Mouse (Mus musculus) neural tube, embryonic 11.5 days (tissue): ENCODE measurements around the gene Ddit4. TPM values are rescaled to one million over a fixed set of nuclear protein-coding genes. Genes with fewer than 3 reads are reported as not detected.

ENCODE experiments used
- ATAC-seq: fragments of 200-750 bp; cut with Nextera tagmentation; 2 replicates; pipeline ENCODE4 v1.8.0; 2017; ENCODE audit warnings: moderate number of reproducible peaks, mild to moderate bottlenecking, moderate TSS enrichment, moderate library complexity; ENCODE audit not compliant: insufficient read depth, low FRiP score, low TSS enrichment
- DNase-seq: peaks from one replicate; pipeline ENCODE4 v3.0.0-alpha.2; 2015; ENCODE audit warnings: low spot score
- H3K27ac ChIP-seq: fragments of 300-500 bp; sonication (generic); 2 replicates; pipeline ENCODE4 v1.5.1; 2014; ENCODE audit warnings: low read depth, mild to moderate bottlenecking, low read length
- H3K27me3 ChIP-seq: fragments of 300-500 bp; sonication (generic); 2 replicates; pipeline ENCODE4 v1.6.1; 2014; ENCODE audit warnings: mild to moderate bottlenecking, low read length, mixed read lengths; ENCODE audit not compliant: control insufficient read depth, insufficient read depth
- H3K36me3 ChIP-seq: fragments of 300-500 bp; sonication (generic); 2 replicates; pipeline ENCODE4 v1.6.1; 2014; ENCODE audit warnings: mild to moderate bottlenecking, low read length, moderate library complexity, mixed read lengths; ENCODE audit not compliant: control insufficient read depth, insufficient read depth
- H3K4me1 ChIP-seq: fragments of 300-500 bp; sonication (generic); 2 replicates; pipeline ENCODE4 v1.6.1; 2014; ENCODE audit warnings: low read length, mixed read lengths; ENCODE audit not compliant: control insufficient read depth, insufficient read depth
- H3K4me2 ChIP-seq: fragments of 300-500 bp; sonication (generic); 2 replicates; pipeline ENCODE4 v1.6.1; 2014; ENCODE audit warnings: low read depth, mild to moderate bottlenecking, moderate library complexity
- H3K4me3 ChIP-seq: fragments of 300-500 bp; sonication (generic); 2 replicates; pipeline ENCODE4 v1.5.1; 2014; ENCODE audit warnings: low read depth, low read length
- H3K9ac ChIP-seq: fragments of 300-500 bp; sonication (generic); 2 replicates; pipeline ENCODE4 v1.6.1; 2014; ENCODE audit warnings: mild to moderate bottlenecking, low read length
- H3K9me3 ChIP-seq: fragments of 300-500 bp; sonication (generic); 2 replicates; pipeline ENCODE4 v1.6.1; 2016; ENCODE audit warnings: low read length; ENCODE audit not compliant: control insufficient read depth
- WGBS: fragments of 180-500 bp; shearing (Covaris S2); extraction: QIAGEN DNeasy Blood & Tissue Kit; methylation state at CpG from one replicate; pipeline ENCODE4 v1.1.7; 2014; 5-methylcytosine and 5-hydroxymethylcytosine counted together
- polyA plus RNA-seq: library from polyadenylated mRNA; unstranded; fragments of >200 nt; fragmentation: Nextera tagmentation; extraction: Ambion mirVana; gene quantifications from 2 replicates; pipeline ENCODE4 v1.2.1, GENCODE M21; 2014

The Ddit4 gene
- polyA plus RNA-seq, 1 experiment from 2014 or later: 5.2 TPM

- no peak overlapping the region for H3K9ac ChIP-seq
- ATAC-seq (no peak), DNase-seq (no peak)
- H3K27me3 ChIP-seq: no peaks in the 10 kb centered on the region
- no peak overlapping the region for H3K4me2 ChIP-seq
- peaks cover 3% of the 10 kb centered on the region; the same call in 1 of the 2 replicates for H3K4me1 ChIP-seq
- no peaks in the 10 kb centered on the region for H3K9me3 ChIP-seq
- no peak overlapping the region for H3K4me3 ChIP-seq
- H3K27ac ChIP-seq: no peak overlapping the region
- H3K36me3 ChIP-seq: no peaks in the 10 kb centered on the region; the same call in 1 of the 2 replicates
- WGBS: 92% methylated on average over 12 of the region's 12 CpGs
Observed at GRCm38 (mm10) chr10:59982379-59982873, 30.8 kb upstream of the Ddit4 start.

- Histone ChIP-seq H3K9me3 (no peaks in the 10 kb centered on the region), H3K27ac (0 out of 2 replicates have a peak overlapping the region, but pooled peaks have one; percentile 8), H3K36me3 (no peaks in the 10 kb centered on the region; the same call in 1 of the 2 replicates), H3K4me1 (peaks cover 3% of the 10 kb centered on the region; the same call in 1 of the 2 replicates), H3K4me2 (no peak overlapping the region), H3K4me3 (no peak overlapping the region), H3K9ac (no peak overlapping the region), H3K27me3 (no peaks in the 10 kb centered on the region)
- DNase-seq: no peak
- 88% methylated on average over 9 of the region's 9 CpGs for WGBS
- ATAC-seq: no peak
Observed at GRCm38 (mm10) chr10:59981792-59982191, 30.2 kb upstream of the Ddit4 start.

- no peaks in the 10 kb centered on the region for H3K27me3 ChIP-seq
- 0 out of 2 replicates have a peak overlapping the region, but pooled peaks have one; percentile 8 for H3K27ac ChIP-seq
- no peak overlapping the region for H3K9ac ChIP-seq
- H3K4me3 ChIP-seq: no peak overlapping the region
- DNase-seq (no peak), ATAC-seq (no peak)
- no peaks in the 10 kb centered on the region; the same call in 1 of the 2 replicates for H3K36me3 ChIP-seq
- WGBS: 86% methylated on average over 4 of the region's 4 CpGs
- no peak overlapping the region for H3K4me2 ChIP-seq
- no peaks in the 10 kb centered on the region for H3K9me3 ChIP-seq
- peaks cover 3% of the 10 kb centered on the region; the same call in 1 of the 2 replicates for H3K4me1 ChIP-seq
Observed at GRCm38 (mm10) chr10:59981336-59981735, 29.7 kb upstream of the Ddit4 start.

GRCm38 (mm10) chr10:59980815-59981244 lies 29.2 kb upstream of the Ddit4 start:
- ATAC-seq: no peak
- no peak overlapping the region for H3K27ac ChIP-seq

GRCm38 (mm10) chr10:59978873-59979743 lies 27.5 kb upstream of the Ddit4 start:
- DNase-seq (no peak), ATAC-seq (no peak)
- Histone ChIP-seq H3K4me3 (no peak overlapping the region), H3K27ac (no peak overlapping the region), H3K9me3 (no peaks in the 10 kb centered on the region), H3K9ac (no peak overlapping the region), H3K27me3 (no peaks in the 10 kb centered on the region), H3K36me3 (no peaks in the 10 kb centered on the region), H3K4me2 (no peak overlapping the region), H3K4me1 (peaks cover 11% of the 10 kb centered on the region)
- WGBS: 69% methylated on average over 11 of the region's 11 CpGs

More at GRCm38 (mm10) chr10:59980815-59981244, 29.2 kb upstream of the Ddit4 start:
- no peak for DNase-seq
- H3K27me3 ChIP-seq: no peaks in the 10 kb centered on the region
- no peak overlapping the region for H3K9ac ChIP-seq
- H3K4me1 ChIP-seq: peaks cover 3% of the 10 kb centered on the region; the same call in 1 of the 2 replicates
- no peaks in the 10 kb centered on the region for H3K9me3 ChIP-seq
- H3K4me2 ChIP-seq: no peak overlapping the region
- H3K36me3 ChIP-seq: no peaks in the 10 kb centered on the region
- no peak overlapping the region for H3K4me3 ChIP-seq
- WGBS: 90% methylated on average over 6 of the region's 6 CpGs

GRCm38 (mm10) chr10:59978401-59978800 lies 26.8 kb upstream of the Ddit4 start:
- no peak for ATAC-seq
- H3K9me3 ChIP-seq: no peaks in the 10 kb centered on the region
- no peak overlapping the region for H3K27ac ChIP-seq
- no peak for DNase-seq
- H3K4me1 ChIP-seq: peaks cover 11% of the 10 kb centered on the region
- H3K4me2 ChIP-seq: no peak overlapping the region
- H3K9ac ChIP-seq: no peak overlapping the region
- H3K4me3 ChIP-seq: no peak overlapping the region
- H3K36me3 ChIP-seq: no peaks in the 10 kb centered on the region
- H3K27me3 ChIP-seq: no peaks in the 10 kb centered on the region
- WGBS: 84% methylated on average over 2 of the region's 2 CpGs

GRCm38 (mm10) chr10:59977715-59978343 lies 26.2 kb upstream of the Ddit4 start:
- WGBS: 91% methylated on average over 5 of the region's 5 CpGs
- Histone ChIP-seq H3K9me3 (no peaks in the 10 kb centered on the region), H3K4me3 (no peak overlapping the region), H3K36me3 (no peaks in the 10 kb centered on the region), H3K27ac (no peak overlapping the region), H3K4me2 (no peak overlapping the region), H3K9ac (no peak overlapping the region), H3K4me1 (peaks cover 11% of the 10 kb centered on the region), H3K27me3 (no peaks in the 10 kb centered on the region)
- ATAC-seq (no peak), DNase-seq (no peak)

- no peak overlapping the region for H3K9ac ChIP-seq
- H3K4me2 ChIP-seq: no peak overlapping the region
- 36% methylated on average over 2 of the region's 4 CpGs for WGBS
- no peaks in the 10 kb centered on the region for H3K36me3 ChIP-seq
- H3K4me1 ChIP-seq: peaks cover 11% of the 10 kb centered on the region
- H3K27ac ChIP-seq: no peak overlapping the region
- no peaks in the 10 kb centered on the region for H3K27me3 ChIP-seq
- H3K4me3 ChIP-seq: no peak overlapping the region
- no peak for ATAC-seq
- no peak for DNase-seq
- H3K9me3 ChIP-seq: no peaks in the 10 kb centered on the region
Observed at GRCm38 (mm10) chr10:59977141-59977540, 25.5 kb upstream of the Ddit4 start.
